Mouse (Mus musculus): ENCODE data around the gene Btf3l4. TPM values are rescaled to one million over a fixed set of nuclear protein-coding genes. Genes with fewer than 3 reads are reported as not detected.

Btf3l4 gene
- polyA plus RNA-seq (2015; fragmentation: Nextera tagmentation; extraction: Ambion mirVana), result 132 and 147 TPM in 2 replicates

DNA sequence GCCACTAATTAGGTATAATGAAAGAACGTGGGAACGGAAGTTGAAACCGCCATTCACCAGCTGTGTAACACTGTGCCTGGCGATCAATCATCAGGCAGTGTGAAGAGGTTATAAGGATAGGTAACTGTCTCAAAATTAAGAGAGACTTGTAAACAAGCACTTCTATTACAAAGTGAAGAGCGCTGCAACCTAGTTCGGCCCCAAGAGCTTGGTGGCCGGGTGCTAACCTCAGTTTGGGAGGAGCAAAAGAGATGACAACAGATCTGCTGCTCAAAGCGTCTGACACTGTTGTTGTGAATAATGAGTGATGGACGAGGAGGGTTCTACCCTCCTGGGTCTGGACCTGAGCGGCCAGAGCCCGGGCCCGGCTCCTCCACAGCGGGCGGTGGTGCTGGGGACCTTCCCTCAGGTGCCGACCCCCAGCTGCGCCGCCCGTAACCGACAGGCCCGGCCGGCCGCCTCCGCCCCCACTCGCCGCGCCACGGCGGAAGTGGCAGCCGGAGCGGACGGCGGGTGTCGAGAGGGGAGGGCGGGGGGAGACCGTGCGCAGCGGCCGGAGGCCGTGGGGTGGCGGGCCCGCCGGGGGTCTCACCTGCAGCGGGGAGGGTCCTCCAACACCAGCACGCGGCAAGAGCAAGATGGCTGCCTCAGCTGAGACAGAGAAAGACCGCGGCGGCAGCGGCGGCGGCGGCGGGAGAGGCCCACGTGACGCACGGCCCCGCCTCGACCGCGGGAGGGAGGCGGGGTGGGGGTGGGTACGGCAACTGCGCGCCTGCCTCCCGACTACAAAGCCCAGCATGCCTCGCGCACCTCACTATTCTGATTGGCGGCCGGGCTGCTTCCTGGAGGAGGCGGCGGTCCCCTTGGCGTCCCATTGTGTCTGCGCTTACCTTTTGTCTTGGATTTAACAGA is at the start of gene Btf3l4:
Btf3l4 (minus strand) TSS at position 699 of the 912 bp plus-strand sequence.
- H3K27me3 ChIP-seq (ENCODE audit: control insufficient read depth, insufficient read depth, low read depth, low read length), result no peaks in the 10 kb centered on the region
- H3K9me3 ChIP-seq (ENCODE audit: control insufficient read depth, low read length), result no peaks in the 10 kb centered on the region
- peak within 1 kb of the TSS; percentile 97 for H3K27ac ChIP-seq (ENCODE audit: low read length)
- peaks cover 4% of the 10 kb centered on the region for H3K36me3 ChIP-seq (ENCODE audit: control insufficient read depth, insufficient read depth, low read length)
- H3K9ac ChIP-seq (ENCODE audit: low read length), result peak within 1 kb of the TSS; percentile 93
- peak within 1 kb of the TSS; percentile 83 for H3K4me3 ChIP-seq (ENCODE audit: low read length)
- H3K4me1 ChIP-seq (replicated peaks; ENCODE audit: control insufficient read depth, insufficient read depth, low read length), result peaks cover 19% of the 10 kb centered on the region
- 1% methylated on average over 61 of the region's 73 CpGs for WGBS
- peak within 1 kb of the TSS; percentile 72 for H3K4me2 ChIP-seq (ENCODE audit: low read depth, low read length)
- peak; percentile 95 for ATAC-seq (ENCODE audit: low read depth)

DNA sequence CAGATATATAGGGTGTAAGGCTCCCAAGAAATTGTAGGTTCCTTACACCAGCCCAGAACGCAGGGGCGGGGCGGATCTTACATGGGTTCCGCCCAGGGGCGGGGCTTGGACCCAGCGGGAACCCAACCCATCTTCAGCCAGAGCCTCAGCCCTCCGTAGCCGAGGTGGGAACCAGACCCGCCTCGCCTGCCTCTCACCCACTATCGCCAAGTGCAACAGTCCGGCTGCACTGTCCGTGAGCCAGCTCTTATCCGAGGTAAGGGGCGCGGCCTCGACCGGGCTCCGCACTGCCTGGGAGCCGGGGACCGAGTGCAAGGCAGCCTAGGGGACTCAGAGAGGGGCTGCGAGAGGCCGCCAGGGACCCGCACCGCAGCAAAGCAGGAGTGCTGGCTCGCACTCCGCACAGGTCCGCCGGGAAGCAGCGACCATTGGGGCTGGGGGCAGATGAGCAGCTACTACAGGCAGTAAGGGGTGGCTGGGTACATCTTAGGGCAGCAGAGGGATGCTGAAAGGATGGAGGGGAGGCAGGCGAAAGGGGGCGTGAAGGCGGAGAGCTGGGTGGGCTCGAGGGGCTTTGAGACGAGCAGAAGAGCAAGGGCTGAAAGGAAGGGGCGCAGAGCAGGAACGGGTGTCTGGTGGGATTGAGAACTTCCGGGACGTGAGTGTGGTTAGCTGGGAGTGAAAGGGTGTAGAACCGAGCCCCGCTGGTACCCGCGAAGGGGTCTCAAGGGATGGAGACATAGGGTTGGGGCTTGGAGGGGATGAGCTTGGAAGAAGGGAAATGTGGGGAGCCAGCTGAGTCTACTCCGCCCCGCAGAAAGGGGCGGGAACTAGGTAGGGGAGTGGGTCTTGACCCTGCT is 45.8 kb upstream of the Btf3l4 start, which contains the start of gene Rab3b:
Rab3b (plus strand) TSS at position 101 of the 860 bp plus-strand sequence.
- peak; percentile 92 for ATAC-seq (ENCODE audit: low read depth)
- 1% methylated on average over 46 of the region's 46 CpGs for WGBS
- Histone ChIP-seq H3K4me1 (replicated peaks; ENCODE audit: control insufficient read depth, insufficient read depth, low read length) (no peaks in the 10 kb centered on the region), H3K4me3 (ENCODE audit: low read length) (peak within 1 kb of the TSS; percentile 54), H3K9ac (ENCODE audit: low read length) (peak within 1 kb of the TSS; percentile 52; the same call in 1 of the 2 replicates), H3K27me3 (ENCODE audit: control insufficient read depth, insufficient read depth, low read depth, low read length) (no peaks in the 10 kb centered on the region), H3K27ac (ENCODE audit: low read length) (no peak within 1 kb of the TSS), H3K36me3 (ENCODE audit: control insufficient read depth, insufficient read depth, low read length) (no peaks in the 10 kb centered on the region), H3K4me2 (ENCODE audit: low read depth, low read length) (peak within 1 kb of the TSS; percentile 94), H3K9me3 (ENCODE audit: control insufficient read depth, low read length) (no peaks in the 10 kb centered on the region)

DNA sequence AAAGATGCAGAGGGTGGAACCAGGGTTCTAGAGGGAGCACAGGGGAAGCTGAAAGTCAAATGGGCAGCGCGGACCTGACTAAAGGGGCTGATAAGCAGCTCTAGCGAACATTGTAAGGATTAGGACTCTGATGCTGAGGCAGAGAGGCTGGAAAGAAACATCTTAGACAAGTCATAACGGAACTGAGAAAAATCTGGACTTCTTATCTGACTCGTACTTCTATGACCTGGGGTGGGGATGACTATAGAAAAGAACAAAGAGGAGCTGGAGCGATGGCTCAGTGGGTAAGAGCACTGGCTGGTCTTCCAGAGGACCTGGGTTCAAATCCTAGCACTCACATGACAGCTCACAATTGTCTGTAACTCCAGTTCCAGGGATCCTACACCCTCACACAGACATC is 44.5 kb upstream of the Btf3l4 start:
- Histone ChIP-seq H3K27me3 (ENCODE audit: control insufficient read depth, insufficient read depth, low read depth, low read length) (no peaks in the 10 kb centered on the region), H3K4me3 (ENCODE audit: low read length) (no peak overlapping the region), H3K9ac (ENCODE audit: low read length) (no peak overlapping the region), H3K27ac (ENCODE audit: low read length) (no peak overlapping the region), H3K9me3 (ENCODE audit: control insufficient read depth, low read length) (no peaks in the 10 kb centered on the region), H3K36me3 (ENCODE audit: control insufficient read depth, insufficient read depth, low read length) (no peaks in the 10 kb centered on the region), H3K4me2 (ENCODE audit: low read depth, low read length) (no peak overlapping the region), H3K4me1 (replicated peaks; ENCODE audit: control insufficient read depth, insufficient read depth, low read length) (no peaks in the 10 kb centered on the region)
- WGBS, result 75% methylated on average over 6 of the region's 6 CpGs
- no peak for ATAC-seq (ENCODE audit: low read depth)

DNA sequence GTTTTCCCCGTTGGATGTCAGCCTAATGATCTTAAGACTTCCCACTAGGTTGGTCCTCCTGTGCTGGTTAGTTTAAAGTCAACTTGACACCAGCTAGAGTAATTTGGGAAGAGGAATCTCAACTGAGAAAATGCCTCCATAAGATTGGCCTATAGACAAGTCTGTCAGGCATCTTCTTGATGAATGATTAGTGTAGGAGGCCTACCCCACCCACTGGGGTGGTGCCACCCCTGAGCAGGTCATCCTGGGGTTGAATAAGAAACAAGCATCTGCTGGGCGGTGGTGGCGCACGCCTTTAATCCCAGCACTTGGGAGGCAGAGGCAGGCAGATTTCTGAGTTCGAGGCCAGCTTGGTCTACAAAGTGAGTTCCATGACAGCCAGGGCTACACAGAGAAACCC is 40.3 kb upstream of the Btf3l4 start:
- ATAC-seq (ENCODE audit: low read depth), result no peak
- H3K27ac ChIP-seq (ENCODE audit: low read length), result no peak overlapping the region
- H3K9ac ChIP-seq (ENCODE audit: low read length), result no peak overlapping the region
- H3K4me2 ChIP-seq (ENCODE audit: low read depth, low read length), result no peak overlapping the region
- H3K9me3 ChIP-seq (ENCODE audit: control insufficient read depth, low read length), result no peaks in the 10 kb centered on the region
- no peaks in the 10 kb centered on the region for H3K4me1 ChIP-seq (replicated peaks; ENCODE audit: control insufficient read depth, insufficient read depth, low read length)
- no peaks in the 10 kb centered on the region for H3K27me3 ChIP-seq (ENCODE audit: control insufficient read depth, insufficient read depth, low read depth, low read length)
- 84% methylated on average over 5 of the region's 5 CpGs for WGBS
- H3K36me3 ChIP-seq (ENCODE audit: control insufficient read depth, insufficient read depth, low read length), result no peaks in the 10 kb centered on the region
- H3K4me3 ChIP-seq (ENCODE audit: low read length), result no peak overlapping the region

DNA sequence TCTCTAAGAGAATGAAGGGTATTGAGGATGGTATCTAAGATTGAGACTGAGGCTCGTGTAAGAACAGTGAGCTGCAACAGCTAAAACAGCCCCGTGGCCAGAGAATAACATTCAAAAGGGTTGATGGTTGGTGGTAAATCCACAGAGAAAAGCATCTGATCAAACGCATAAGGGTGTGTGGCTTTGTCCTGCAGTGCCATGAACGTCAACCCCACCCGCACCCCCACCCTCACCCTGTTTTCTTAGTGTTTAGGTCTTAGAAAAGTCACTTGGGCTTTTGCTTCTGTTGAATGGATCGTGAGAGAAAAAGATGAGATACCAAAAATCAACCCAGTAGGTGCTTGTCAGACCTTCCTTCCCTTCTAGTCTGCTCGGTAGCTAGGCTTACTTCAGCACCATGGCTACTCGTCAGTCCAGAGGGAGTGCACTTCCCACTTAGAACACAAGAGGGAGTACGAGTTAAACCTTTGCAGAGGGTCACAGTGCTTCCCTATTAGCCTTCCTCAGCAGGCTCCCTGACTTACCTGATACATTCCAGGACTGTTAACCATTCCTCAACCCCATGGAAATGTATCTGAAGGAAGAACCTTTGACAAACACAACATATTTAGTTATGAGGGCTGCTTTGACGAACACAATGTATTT is 36.4 kb upstream of the Btf3l4 start:
- H3K4me1 ChIP-seq (replicated peaks; ENCODE audit: control insufficient read depth, insufficient read depth, low read length), result no peaks in the 10 kb centered on the region
- no peak overlapping the region for H3K9ac ChIP-seq (ENCODE audit: low read length)
- ATAC-seq (ENCODE audit: low read depth), result 0 out of 2 replicates have a peak, but pooled peaks have one; percentile 56
- no peak overlapping the region for H3K27ac ChIP-seq (ENCODE audit: low read length)
- no peaks in the 10 kb centered on the region for H3K27me3 ChIP-seq (ENCODE audit: control insufficient read depth, insufficient read depth, low read depth, low read length)
- H3K36me3 ChIP-seq (ENCODE audit: control insufficient read depth, insufficient read depth, low read length), result no peaks in the 10 kb centered on the region
- H3K4me3 ChIP-seq (ENCODE audit: low read length), result no peak overlapping the region
- 33% methylated on average over 10 of the region's 10 CpGs for WGBS
- H3K4me2 ChIP-seq (ENCODE audit: low read depth, low read length), result no peak overlapping the region
- no peaks in the 10 kb centered on the region for H3K9me3 ChIP-seq (ENCODE audit: control insufficient read depth, low read length)

DNA sequence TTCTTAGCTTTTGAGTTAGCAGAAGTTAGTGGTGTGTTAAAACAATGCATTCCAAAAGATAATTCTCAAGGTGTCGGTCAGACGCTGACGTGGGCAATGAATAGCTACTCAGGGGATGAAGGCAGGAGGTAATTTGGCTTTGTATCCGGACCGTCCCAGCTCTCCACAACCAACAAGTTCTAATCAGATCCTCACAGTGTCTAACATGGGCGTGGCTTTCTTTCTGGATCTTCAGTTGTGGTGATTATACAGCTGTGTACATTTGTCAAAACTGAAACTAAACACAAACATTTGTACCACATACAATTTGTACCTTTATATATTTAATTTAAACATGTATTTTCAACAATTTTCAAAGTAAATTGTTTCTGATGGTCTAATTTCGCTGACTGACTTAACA is 33.4 kb upstream of the Btf3l4 start:
- WGBS, result 82% methylated on average over 7 of the region's 7 CpGs
- Histone ChIP-seq H3K4me3 (ENCODE audit: low read length) (no peak overlapping the region), H3K4me2 (ENCODE audit: low read depth, low read length) (no peak overlapping the region), H3K27me3 (ENCODE audit: control insufficient read depth, insufficient read depth, low read depth, low read length) (no peaks in the 10 kb centered on the region), H3K9me3 (ENCODE audit: control insufficient read depth, low read length) (no peaks in the 10 kb centered on the region), H3K27ac (ENCODE audit: low read length) (no peak overlapping the region), H3K4me1 (replicated peaks; ENCODE audit: control insufficient read depth, insufficient read depth, low read length) (no peaks in the 10 kb centered on the region), H3K36me3 (ENCODE audit: control insufficient read depth, insufficient read depth, low read length) (peaks cover 6% of the 10 kb centered on the region), H3K9ac (ENCODE audit: low read length) (no peak overlapping the region)
- no peak for ATAC-seq (ENCODE audit: low read depth)

DNA sequence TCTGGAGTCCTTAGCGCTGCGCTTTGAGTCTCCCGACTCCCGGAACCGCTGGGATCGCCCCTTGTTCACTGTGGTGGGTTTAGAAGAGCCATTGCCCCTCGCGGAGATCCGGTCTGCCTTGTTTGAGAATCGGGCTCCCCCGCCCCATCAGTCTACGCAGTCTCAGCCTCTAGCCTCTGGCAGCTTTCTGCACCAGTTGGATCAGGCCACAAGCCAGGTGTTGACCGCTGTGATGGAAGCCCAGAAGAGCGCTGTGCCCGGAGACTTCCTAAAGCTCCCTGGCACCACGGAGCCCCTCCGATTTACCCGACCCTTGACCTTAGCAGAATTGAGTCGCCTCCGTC is 15.1 kb upstream of the Btf3l4 start, which contains the start of gene A730015C16Rik:
A730015C16Rik (minus strand) TSS at position 115 of the 344 bp plus-strand sequence.
- H3K4me3 ChIP-seq (ENCODE audit: low read length), result peak within 1 kb of the TSS; percentile 96
- peak within 1 kb of the TSS; percentile 84 for H3K9ac ChIP-seq (ENCODE audit: low read length)
- peaks cover 29% of the 10 kb centered on the region for H3K4me1 ChIP-seq (replicated peaks; ENCODE audit: control insufficient read depth, insufficient read depth, low read length)
- peak within 1 kb of the TSS; percentile 95 for H3K27ac ChIP-seq (ENCODE audit: low read length)
- H3K9me3 ChIP-seq (ENCODE audit: control insufficient read depth, low read length), result no peaks in the 10 kb centered on the region
- peak within 1 kb of the TSS; percentile 90 for H3K4me2 ChIP-seq (ENCODE audit: low read depth, low read length)
- WGBS, result 3% methylated on average over 20 of the region's 20 CpGs
- no peaks in the 10 kb centered on the region for H3K27me3 ChIP-seq (ENCODE audit: control insufficient read depth, insufficient read depth, low read depth, low read length)
- H3K36me3 ChIP-seq (ENCODE audit: control insufficient read depth, insufficient read depth, low read length), result no peaks in the 10 kb centered on the region
- peak; percentile 12; the same call in 1 of the 2 replicates for ATAC-seq (ENCODE audit: low read depth)

DNA sequence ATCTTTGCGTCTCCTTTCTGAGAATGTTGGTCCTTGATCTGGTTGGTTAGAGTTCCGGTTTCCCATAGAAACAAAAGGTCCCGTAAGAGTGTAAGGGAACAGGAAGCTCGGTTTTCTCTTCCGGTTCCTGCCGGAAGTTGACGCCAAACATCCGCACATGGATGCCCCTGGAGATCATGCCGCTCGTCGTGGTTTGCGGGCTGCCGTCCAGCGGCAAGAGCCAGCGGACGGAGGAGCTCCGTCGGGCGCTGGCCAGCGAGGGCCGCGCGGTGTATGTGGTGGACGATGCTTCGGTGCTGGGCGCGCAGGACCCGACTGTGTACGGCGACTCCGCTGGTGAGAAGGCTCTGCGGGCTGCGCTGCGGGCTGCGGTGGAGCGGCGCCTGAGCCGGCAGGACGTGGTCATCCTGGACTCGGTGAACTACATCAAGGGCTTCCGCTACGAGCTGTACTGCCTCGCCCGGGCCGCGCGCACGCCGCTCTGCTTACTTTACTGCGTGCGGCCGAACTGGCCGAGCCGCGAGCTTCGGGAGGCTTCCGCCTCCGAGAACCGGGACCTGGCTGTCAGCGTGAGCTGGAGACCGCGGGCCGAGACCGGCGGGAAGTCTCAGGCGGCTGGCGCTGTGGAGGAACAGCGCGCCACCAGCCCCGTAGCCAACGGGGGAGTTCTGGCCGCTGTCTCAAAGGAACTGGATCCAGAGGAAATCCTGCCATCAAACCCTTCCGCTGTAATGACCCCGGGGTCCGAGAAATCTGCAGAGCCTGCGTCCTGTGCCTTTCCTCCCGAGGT is 14.5 kb upstream of the Btf3l4 start, which contains the start of gene Kti12:
Kti12 (plus strand) TSS at position 71 of the 790 bp plus-strand sequence.
- peak within 1 kb of the TSS; percentile 95 for H3K27ac ChIP-seq (ENCODE audit: low read length)
- H3K36me3 ChIP-seq (ENCODE audit: control insufficient read depth, insufficient read depth, low read length), result no peaks in the 10 kb centered on the region
- peak; percentile 76 for ATAC-seq (ENCODE audit: low read depth)
- H3K27me3 ChIP-seq (ENCODE audit: control insufficient read depth, insufficient read depth, low read depth, low read length), result no peaks in the 10 kb centered on the region
- peak within 1 kb of the TSS; percentile 96 for H3K4me3 ChIP-seq (ENCODE audit: low read length)
- H3K4me1 ChIP-seq (replicated peaks; ENCODE audit: control insufficient read depth, insufficient read depth, low read length), result peaks cover 29% of the 10 kb centered on the region
- WGBS, result under 1% methylated on average over 77 of the region's 77 CpGs
- H3K9me3 ChIP-seq (ENCODE audit: control insufficient read depth, low read length), result no peaks in the 10 kb centered on the region
- H3K9ac ChIP-seq (ENCODE audit: low read length), result peak within 1 kb of the TSS; percentile 84
- peak within 1 kb of the TSS; percentile 90 for H3K4me2 ChIP-seq (ENCODE audit: low read depth, low read length)

All from lung, embryonic 16.5 days (tissue).